Mouse (Mus musculus) thymus, adult 2 months (tissue): ENCODE measurements around the gene Ripor3.

Experiments used
- CTCF ChIP-seq: fragments of 200-500 bp; IDR thresholded peaks from 2 replicates; pipeline ENCODE4 v1.5.1; 2012; ENCODE audit warnings: mild to moderate bottlenecking, control low read depth, low read length, moderate library complexity, borderline replicate concordance; ENCODE audit not compliant: control insufficient read depth, poor library complexity, insufficient read depth; ENCODE audit errors: extremely low read depth
- POLR2A ChIP-seq: fragments of 200-500 bp; IDR thresholded peaks from 2 replicates; pipeline ENCODE4 v1.6.1; 2012; ENCODE audit warnings: mild to moderate bottlenecking, low read length, control low read depth, moderate library complexity; ENCODE audit not compliant: control insufficient read depth, poor library complexity, insufficient read depth; ENCODE audit errors: extremely low read depth

GRCm38 (mm10) chr2:167996672-167997215 is 13.7 kb downstream of the Ripor3 start:
- TF ChIP-seq CTCF (no peak), POLR2A (no peak)
